Mouse (Mus musculus): ENCODE data around the gene Nup133.

- TF ChIP-seq CTCF (IDR thresholded peaks at IDR 0.05; ENCODE audit: low read depth, low read length) (no peak), POLR2A (IDR thresholded peaks at IDR 0.05; ENCODE audit: extremely low read depth, insufficient read depth, low read length) (no peak)
These were observed 90.5 kb downstream of the Nup133 start for GRCm38 (mm10) chr8:123858574-123858940.

All from liver, adult 2 months (tissue).